Mouse (Mus musculus) embryonic fibroblast, embryonic 13.5 days (primary cell): ENCODE measurements around the gene Tmem44.

ENCODE experiments used
- CTCF ChIP-seq: IDR thresholded peaks from 2 replicates; pipeline ENCODE4 v1.5.1; 2011; ENCODE audit warnings: mild to moderate bottlenecking, control low read depth, low read length, moderate library complexity, borderline replicate concordance; ENCODE audit not compliant: insufficient read depth
- POLR2A ChIP-seq: IDR thresholded peaks from 2 replicates; pipeline ENCODE4 v1.6.1; 2011; ENCODE audit warnings: low read depth, mild to moderate bottlenecking, control low read depth, low read length, moderate library complexity

- TF ChIP-seq POLR2A (no peak), CTCF (no peak)
These were observed 81.7 kb downstream of the Tmem44 start for GRCm38 (mm10) chr16:30468944-30469343.
